Mouse (Mus musculus): ENCODE measurements around the gene Clic4. TPM values are rescaled to one million over a fixed set of nuclear protein-coding genes. Genes with fewer than 3 reads are reported as not detected.
"Not testable (repeated sequence)": the region's sequence is repeated elsewhere in the genome, so short reads cannot be mapped to it uniquely, and the experiment has no call there.

The Clic4 gene
- polyA plus RNA-seq, 1 experiment = 50.2 TPM

DNA sequence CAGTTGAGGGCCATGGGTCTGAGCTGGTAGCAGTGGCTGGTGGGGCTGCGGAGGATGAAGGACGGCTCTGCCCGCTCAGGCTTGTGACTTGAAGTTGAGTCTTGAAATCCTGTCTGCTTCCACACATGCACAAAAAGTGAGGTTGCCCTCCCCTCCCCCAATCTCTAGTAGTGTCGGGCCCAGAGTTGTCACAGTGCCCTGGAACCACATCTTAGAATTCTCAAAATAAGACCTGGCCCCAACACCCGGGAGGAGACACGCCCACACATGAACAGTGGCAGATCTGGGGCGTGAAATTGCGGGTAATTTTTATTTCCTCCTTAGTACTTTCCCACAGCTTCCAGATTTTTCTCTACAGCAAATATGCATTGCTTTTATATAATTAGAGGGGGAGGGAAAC is 74.8 kb downstream of the Clic4 start:
- DNase-seq = no peak
- WGBS = 18% methylated on average over 8 of the region's 8 CpGs
- H3K27ac ChIP-seq (ENCODE audit: control insufficient read depth, insufficient read depth, low read length) = no peak overlapping the region
- TF ChIP-seq POLR2A (IDR thresholded peaks at IDR 0.05; ENCODE audit: control insufficient read depth, extremely low read depth, insufficient read depth, low read length, poor library complexity) (no peak), CTCF (IDR thresholded peaks at IDR 0.05; ENCODE audit: borderline replicate concordance, control insufficient read depth, extremely low read depth, insufficient read depth, low read length, poor library complexity) (no peak)
- H3K36me3 ChIP-seq (ENCODE audit: control insufficient read depth, insufficient read depth, low read length) = no peaks in the 10 kb centered on the region
- H3K4me3 ChIP-seq (ENCODE audit: control insufficient read depth, insufficient read depth, low read length) = no peak overlapping the region
- peaks cover 22% of the 10 kb centered on the region for H3K4me1 ChIP-seq (replicated peaks; ENCODE audit: control insufficient read depth, insufficient read depth, low read length)
- no peaks in the 10 kb centered on the region for H3K27me3 ChIP-seq (ENCODE audit: control insufficient read depth, insufficient read depth, low read length)

DNA sequence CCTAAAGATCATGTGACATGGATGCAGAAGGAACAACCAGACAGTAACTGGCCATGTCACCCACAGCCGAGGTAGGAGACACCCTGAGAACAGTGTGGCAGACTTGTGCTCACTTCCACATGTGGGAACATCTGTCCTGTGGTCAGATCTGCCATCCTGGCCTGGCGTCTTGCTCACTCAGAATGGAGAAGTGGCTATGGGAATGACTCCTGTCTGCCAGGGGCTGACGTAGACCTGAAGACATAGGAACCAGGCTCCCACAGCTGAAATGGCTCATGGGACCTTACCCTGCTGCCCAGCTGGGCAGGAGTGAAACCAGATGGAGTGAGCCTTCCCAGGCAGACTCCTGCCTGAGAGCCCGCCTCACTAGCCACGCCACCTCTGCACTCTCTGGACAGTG is 79.8 kb downstream of the Clic4 start:
- no peak for DNase-seq
- 52% methylated on average over 5 of the region's 5 CpGs for WGBS
- Histone ChIP-seq H3K4me1 (replicated peaks; ENCODE audit: control insufficient read depth, insufficient read depth, low read length) (peaks cover 8% of the 10 kb centered on the region), H3K4me3 (ENCODE audit: control insufficient read depth, insufficient read depth, low read length) (no peak overlapping the region), H3K27me3 (ENCODE audit: control insufficient read depth, insufficient read depth, low read length) (no peaks in the 10 kb centered on the region), H3K27ac (ENCODE audit: control insufficient read depth, insufficient read depth, low read length) (no peak overlapping the region), H3K36me3 (ENCODE audit: control insufficient read depth, insufficient read depth, low read length) (no peaks in the 10 kb centered on the region)
- TF ChIP-seq CTCF (IDR thresholded peaks at IDR 0.05; ENCODE audit: borderline replicate concordance, control insufficient read depth, extremely low read depth, insufficient read depth, low read length, poor library complexity) (no peak), POLR2A (IDR thresholded peaks at IDR 0.05; ENCODE audit: control insufficient read depth, extremely low read depth, insufficient read depth, low read length, poor library complexity) (no peak)

DNA sequence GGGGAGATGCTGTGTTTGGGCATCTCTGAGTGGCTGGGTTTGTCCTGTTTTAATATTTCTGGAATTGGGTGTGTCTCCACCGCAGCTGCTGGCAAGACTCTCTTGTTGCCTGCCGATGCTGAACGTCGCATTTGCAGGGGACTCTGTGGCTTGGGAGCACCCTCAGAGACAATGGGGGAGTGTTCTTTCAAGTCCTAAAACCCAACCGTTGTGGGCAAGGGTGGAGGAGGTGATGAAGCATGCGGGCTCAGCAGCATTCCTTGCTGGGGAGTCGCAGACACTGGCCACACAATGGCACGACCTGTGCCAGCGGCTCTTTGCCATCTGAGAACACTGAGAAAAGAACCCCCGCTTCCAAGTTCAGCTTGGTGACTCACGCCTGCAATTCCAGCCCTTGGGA is 81.0 kb downstream of the Clic4 start:
- no peaks in the 10 kb centered on the region for H3K36me3 ChIP-seq (ENCODE audit: control insufficient read depth, insufficient read depth, low read length)
- H3K27ac ChIP-seq (ENCODE audit: control insufficient read depth, insufficient read depth, low read length) = no peak overlapping the region
- H3K27me3 ChIP-seq (ENCODE audit: control insufficient read depth, insufficient read depth, low read length) = no peaks in the 10 kb centered on the region
- no peaks in the 10 kb centered on the region for H3K4me1 ChIP-seq (replicated peaks; ENCODE audit: control insufficient read depth, insufficient read depth, low read length)
- DNase-seq = no peak
- H3K4me3 ChIP-seq (ENCODE audit: control insufficient read depth, insufficient read depth, low read length) = no peak overlapping the region
- TF ChIP-seq CTCF (IDR thresholded peaks at IDR 0.05; ENCODE audit: borderline replicate concordance, control insufficient read depth, extremely low read depth, insufficient read depth, low read length, poor library complexity) (no peak), POLR2A (IDR thresholded peaks at IDR 0.05; ENCODE audit: control insufficient read depth, extremely low read depth, insufficient read depth, low read length, poor library complexity) (no peak)
- 50% methylated on average over 11 of the region's 11 CpGs for WGBS

DNA sequence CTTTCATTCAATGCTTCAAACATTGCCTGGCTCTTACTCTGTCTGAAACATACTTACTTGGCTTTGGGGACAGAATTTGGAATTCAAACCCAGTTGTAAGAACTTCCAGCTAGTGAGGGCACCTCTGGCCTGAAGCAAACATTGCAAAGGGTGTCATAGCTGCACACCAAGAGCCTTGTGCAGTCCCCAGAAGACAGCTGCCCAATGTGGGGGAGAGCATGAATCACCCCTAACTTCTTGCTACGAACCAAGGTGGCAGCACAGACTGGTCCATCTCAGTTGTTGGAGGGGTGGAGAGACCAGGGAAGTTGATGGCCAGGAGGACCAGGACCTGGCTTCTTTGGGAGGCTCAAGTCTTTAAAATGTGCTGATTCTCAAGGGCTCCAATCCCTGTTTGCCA is 81.4 kb downstream of the Clic4 start:
- no peaks in the 10 kb centered on the region for H3K36me3 ChIP-seq (ENCODE audit: control insufficient read depth, insufficient read depth, low read length)
- DNase-seq = no peak
- TF ChIP-seq POLR2A (IDR thresholded peaks at IDR 0.05; ENCODE audit: control insufficient read depth, extremely low read depth, insufficient read depth, low read length, poor library complexity) (no peak), CTCF (IDR thresholded peaks at IDR 0.05; ENCODE audit: borderline replicate concordance, control insufficient read depth, extremely low read depth, insufficient read depth, low read length, poor library complexity) (no peak)
- WGBS = 90% methylated on average over 1 of the region's 1 CpGs
- no peaks in the 10 kb centered on the region for H3K27me3 ChIP-seq (ENCODE audit: control insufficient read depth, insufficient read depth, low read length)
- no peak overlapping the region for H3K4me3 ChIP-seq (ENCODE audit: control insufficient read depth, insufficient read depth, low read length)
- no peak overlapping the region for H3K27ac ChIP-seq (ENCODE audit: control insufficient read depth, insufficient read depth, low read length)
- H3K4me1 ChIP-seq (replicated peaks; ENCODE audit: control insufficient read depth, insufficient read depth, low read length) = no peaks in the 10 kb centered on the region

DNA sequence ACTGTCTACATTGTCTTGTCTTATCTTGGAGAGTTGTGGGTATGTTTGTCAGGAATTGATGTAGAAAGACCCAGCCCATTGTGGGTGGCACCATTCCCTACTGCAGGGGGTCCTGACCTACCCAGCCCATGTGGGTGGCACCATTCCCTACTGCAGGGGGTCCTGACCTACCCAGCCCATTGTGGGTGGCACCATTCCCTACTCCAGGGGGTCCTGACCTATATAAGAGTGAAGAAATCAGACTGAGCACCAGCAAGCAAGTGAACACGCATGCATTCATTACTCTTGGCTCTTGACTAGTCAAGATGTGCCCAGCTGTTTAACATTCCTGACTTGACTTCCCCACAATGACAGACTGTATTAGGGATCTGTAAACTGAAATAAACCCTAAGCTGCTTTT is 82.2 kb downstream of the Clic4 start:
- Histone ChIP-seq H3K27ac (ENCODE audit: control insufficient read depth, insufficient read depth, low read length) (no peak overlapping the region), H3K4me3 (ENCODE audit: control insufficient read depth, insufficient read depth, low read length) (no peak overlapping the region), H3K36me3 (ENCODE audit: control insufficient read depth, insufficient read depth, low read length) (no peaks in the 10 kb centered on the region), H3K27me3 (ENCODE audit: control insufficient read depth, insufficient read depth, low read length) (no peaks in the 10 kb centered on the region), H3K4me1 (replicated peaks; ENCODE audit: control insufficient read depth, insufficient read depth, low read length) (no peaks in the 10 kb centered on the region)
- no peak for TF ChIP-seq POLR2A (IDR thresholded peaks at IDR 0.05; ENCODE audit: control insufficient read depth, extremely low read depth, insufficient read depth, low read length, poor library complexity)
- no peak for TF ChIP-seq CTCF (IDR thresholded peaks at IDR 0.05; ENCODE audit: borderline replicate concordance, control insufficient read depth, extremely low read depth, insufficient read depth, low read length, poor library complexity)
- WGBS = 100% methylated on average over 1 of the region's 1 CpGs
- no peak for DNase-seq

DNA sequence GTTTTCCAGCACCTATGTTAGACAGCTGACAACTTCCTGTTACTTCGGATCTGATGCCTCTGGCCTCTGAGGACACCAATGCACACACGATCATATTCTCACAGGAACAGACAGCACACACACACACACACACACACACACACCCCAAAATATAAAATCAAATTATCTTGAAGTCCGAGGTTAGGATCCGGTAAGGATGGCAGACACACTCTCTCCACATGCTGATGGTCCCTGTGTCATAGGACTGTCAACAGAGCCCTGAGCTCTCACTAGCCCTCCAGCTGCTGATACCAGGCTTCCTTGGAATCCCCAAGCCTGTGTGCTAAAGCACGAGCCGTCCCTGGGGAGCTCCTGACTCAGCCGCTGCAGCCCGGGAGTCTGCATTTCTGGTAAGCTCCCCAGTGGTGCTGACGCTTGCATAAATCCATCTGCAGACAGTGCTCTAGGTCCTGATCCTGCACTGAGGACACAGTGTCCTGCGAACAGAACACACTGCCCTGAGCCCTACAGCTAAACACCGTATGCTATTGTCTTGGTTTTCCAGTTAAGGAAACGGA is 83.1 kb downstream of the Clic4 start:
- TF ChIP-seq CTCF (IDR thresholded peaks at IDR 0.05; ENCODE audit: borderline replicate concordance, control insufficient read depth, extremely low read depth, insufficient read depth, low read length, poor library complexity) (no peak), POLR2A (IDR thresholded peaks at IDR 0.05; ENCODE audit: control insufficient read depth, extremely low read depth, insufficient read depth, low read length, poor library complexity) (no peak)
- no peaks in the 10 kb centered on the region for H3K27me3 ChIP-seq (ENCODE audit: control insufficient read depth, insufficient read depth, low read length)
- H3K4me3 ChIP-seq (ENCODE audit: control insufficient read depth, insufficient read depth, low read length) = no peak overlapping the region
- no peaks in the 10 kb centered on the region for H3K36me3 ChIP-seq (ENCODE audit: control insufficient read depth, insufficient read depth, low read length)
- H3K4me1 ChIP-seq (replicated peaks; ENCODE audit: control insufficient read depth, insufficient read depth, low read length) = no peaks in the 10 kb centered on the region
- DNase-seq = no peak
- H3K27ac ChIP-seq (ENCODE audit: control insufficient read depth, insufficient read depth, low read length) = no peak overlapping the region
- WGBS = 92% methylated on average over 12 of the region's 12 CpGs

DNA sequence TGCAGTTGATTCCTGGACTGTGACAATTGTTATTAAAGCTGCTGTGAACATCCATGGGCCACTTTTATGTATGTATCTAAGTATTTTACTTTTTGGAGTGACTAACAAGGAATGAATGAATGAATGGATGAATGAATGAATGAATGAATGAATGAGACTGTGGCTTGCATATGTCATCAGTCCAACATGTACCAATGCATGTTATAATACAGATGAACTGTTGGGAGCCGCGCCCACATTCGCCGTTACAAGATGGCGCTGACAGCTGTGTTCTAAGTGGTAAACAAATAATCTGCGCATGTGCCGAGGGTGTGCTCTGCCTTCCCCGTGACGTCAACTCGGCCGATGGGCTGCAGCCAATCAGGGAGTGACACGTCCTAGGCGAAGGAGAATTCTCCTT is 88.3 kb downstream of the Clic4 start:
- not testable (repeated sequence) for H3K27me3 ChIP-seq (ENCODE audit: control insufficient read depth, insufficient read depth, low read length)
- 93% methylated on average over 6 of the region's 13 CpGs for WGBS

More for the DNA sequence above, 88.3 kb downstream of the Clic4 start:
- DNase-seq; H3K4me1 ChIP-seq (replicated peaks; ENCODE audit: control insufficient read depth, insufficient read depth, low read length); H3K4me3 ChIP-seq (ENCODE audit: control insufficient read depth, insufficient read depth, low read length); H3K27ac ChIP-seq (ENCODE audit: control insufficient read depth, insufficient read depth, low read length); H3K36me3 ChIP-seq (ENCODE audit: control insufficient read depth, insufficient read depth, low read length): not testable (repeated sequence)

Data from thymus, adult 2 months (tissue).